In the genomic region with DNA sequence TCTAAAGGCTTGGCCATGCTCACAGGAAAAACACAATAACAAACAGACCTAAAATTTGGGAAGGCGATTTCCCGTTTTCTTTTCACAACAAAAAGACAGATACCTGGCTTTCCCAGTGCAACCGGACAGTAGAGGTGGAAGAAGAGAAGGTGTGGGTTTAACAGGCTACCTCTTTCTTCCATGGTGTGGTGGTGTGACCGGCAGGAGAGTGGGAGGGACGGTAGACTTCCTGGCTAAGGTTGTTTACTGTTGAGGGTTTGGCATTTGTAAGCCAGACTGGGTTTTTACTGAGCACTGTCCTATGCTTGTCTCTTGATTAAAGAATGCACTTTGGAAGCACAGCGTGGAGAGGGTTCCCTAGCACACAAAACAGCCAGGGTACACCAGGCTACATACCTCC, we compare ENCODE assay signal across 10 mouse cellular contexts. TPM values are rescaled to one million over a fixed set of nuclear protein-coding genes. Genes with fewer than 3 reads are reported as not detected.
A peak's percentile ranks its signal among the peaks of the same experiment; 100 is the strongest.
DNase-seq lines count a peak whose midpoint lies in the region; ATAC-seq and TF ChIP-seq lines count a peak whose summit lies in the region.
"Had no signal": no experiment of that assay in that cellular context is flagged by ENCODE, and none has a peak within 500 bp of the region (broad histone marks: within the 10 kb centered on the region; RNA-seq: fewer than 3 reads in every experiment).

No protein-coding gene starts in this region.

- no peak for ATAC-seq in kidney, postnatal 0 days (replicated peaks; ENCODE audit: low FRiP score, low read depth)
- no peak for ATAC-seq in embryonic facial prominence, embryonic 11.5 days (replicated peaks; ENCODE audit: insufficient number of reproducible peaks, low FRiP score, low TSS enrichment, low read depth)
- peak; percentile 21; the same call in 1 of the 2 replicates for ATAC-seq in hindbrain, embryonic 16.5 days
- no peak for ATAC-seq in neural tube, embryonic 13.5 days (ENCODE audit: low read depth)

- peak overlapping the region; percentile 8; the same call in 1 of the 2 replicates for H3K4me3 ChIP-seq in kidney, postnatal 0 days (replicated peaks; ENCODE audit: low read depth, low read length)
- no peak overlapping the region for H3K4me3 ChIP-seq in kidney, adult 2 months (ENCODE audit: insufficient read depth, low read depth, low read length)
- no peak overlapping the region for H3K4me3 ChIP-seq in embryonic facial prominence, embryonic 11.5 days (ENCODE audit: low read depth, low read length)
- H3K4me3 ChIP-seq in hindbrain, embryonic 16.5 days (ENCODE audit: low read length), result 0 out of 2 replicates have a peak overlapping the region, but pooled peaks have one; percentile 5
- H3K4me3 ChIP-seq in neural tube, embryonic 13.5 days, result peak overlapping the region; percentile 28
- H3K4me3 ChIP-seq: limb, embryonic 12.5 days had no signal

- no peaks in the 10 kb centered on the region for H3K27me3 ChIP-seq in kidney, postnatal 0 days (ENCODE audit: insufficient read depth, low read length)
- H3K27me3 ChIP-seq in kidney, adult 2 months (replicated peaks; ENCODE audit: control insufficient read depth, insufficient read depth, low read length), result no peaks in the 10 kb centered on the region
- H3K27me3 ChIP-seq in embryonic facial prominence, embryonic 11.5 days (ENCODE audit: control insufficient read depth, insufficient read depth, low read length), result no peaks in the 10 kb centered on the region
- H3K27me3 ChIP-seq in hindbrain, embryonic 16.5 days (replicated peaks; ENCODE audit: control insufficient read depth, insufficient read depth, low read length), result no peaks in the 10 kb centered on the region
- H3K27me3 ChIP-seq in neural tube, embryonic 13.5 days, result no peaks in the 10 kb centered on the region
- H3K27me3 ChIP-seq: limb, embryonic 12.5 days had no signal

- H3K9me3 ChIP-seq in kidney, postnatal 0 days (replicated peaks; ENCODE audit: low read length), result no peaks in the 10 kb centered on the region
- no peaks in the 10 kb centered on the region for H3K9me3 ChIP-seq in embryonic facial prominence, embryonic 11.5 days (replicated peaks; ENCODE audit: control insufficient read depth, low read length)
- H3K9me3 ChIP-seq in hindbrain, embryonic 16.5 days (ENCODE audit: control insufficient read depth, low read length), result no peaks in the 10 kb centered on the region
- H3K9me3 ChIP-seq in neural tube, embryonic 13.5 days, result no peaks in the 10 kb centered on the region
- H3K9me3 ChIP-seq: limb, embryonic 12.5 days had no signal

- H3K4me1 ChIP-seq in kidney, postnatal 0 days (replicated peaks; ENCODE audit: insufficient read depth, low read length), result no peaks in the 10 kb centered on the region; the same call in 1 of the 2 replicates
- peaks cover 7% of the 10 kb centered on the region; the same call in 1 of the 2 replicates for H3K4me1 ChIP-seq in kidney, adult 2 months (ENCODE audit: control insufficient read depth, insufficient read depth, low read length)
- H3K4me1 ChIP-seq in embryonic facial prominence, embryonic 11.5 days (ENCODE audit: control insufficient read depth, insufficient read depth, low read length), result 0 out of 2 replicates have a peak, but pooled peaks cover 3% of the 10 kb centered on the region
- H3K4me1 ChIP-seq in hindbrain, embryonic 16.5 days (ENCODE audit: control insufficient read depth, insufficient read depth, low read depth, low read length), result peaks cover 4% of the 10 kb centered on the region
- peaks cover 23% of the 10 kb centered on the region for H3K4me1 ChIP-seq in neural tube, embryonic 13.5 days (replicated peaks)

- H3K9ac ChIP-seq in kidney, postnatal 0 days (ENCODE audit: low read depth, low read length), result 0 out of 2 replicates have a peak overlapping the region, but pooled peaks have one; percentile 1
- H3K9ac ChIP-seq in embryonic facial prominence, embryonic 11.5 days (replicated peaks; ENCODE audit: low read length), result peak overlapping the region; percentile 18; the same call in 1 of the 2 replicates
- H3K9ac ChIP-seq in hindbrain, embryonic 16.5 days (ENCODE audit: low read depth, low read length), result 0 out of 2 replicates have a peak overlapping the region, but pooled peaks have one; percentile 12
- H3K9ac ChIP-seq in neural tube, embryonic 13.5 days, result peak overlapping the region; percentile 61
- H3K9ac ChIP-seq: limb, embryonic 12.5 days had no signal

- H3K4me2 ChIP-seq in kidney, postnatal 0 days (ENCODE audit: low read length), result peak overlapping the region; percentile 50
- H3K4me2 ChIP-seq in embryonic facial prominence, embryonic 11.5 days (ENCODE audit: low read depth, low read length), result no peak overlapping the region
- peak overlapping the region; percentile 49 for H3K4me2 ChIP-seq in hindbrain, embryonic 16.5 days (ENCODE audit: low read length)
- peak overlapping the region; percentile 52 for H3K4me2 ChIP-seq in neural tube, embryonic 13.5 days

- H3K36me3 ChIP-seq in kidney, postnatal 0 days (ENCODE audit: insufficient read depth, low read length), result no peaks in the 10 kb centered on the region
- no peaks in the 10 kb centered on the region for H3K36me3 ChIP-seq in kidney, adult 2 months (ENCODE audit: control insufficient read depth, insufficient read depth, low read length)
- no peaks in the 10 kb centered on the region for H3K36me3 ChIP-seq in embryonic facial prominence, embryonic 11.5 days (replicated peaks; ENCODE audit: control insufficient read depth, insufficient read depth, low read depth, low read length)
- H3K36me3 ChIP-seq in hindbrain, embryonic 16.5 days (ENCODE audit: control insufficient read depth, insufficient read depth, low read length), result no peaks in the 10 kb centered on the region
- H3K36me3 ChIP-seq in neural tube, embryonic 13.5 days, result no peaks in the 10 kb centered on the region
- H3K36me3 ChIP-seq: limb, embryonic 12.5 days had no signal

- no peak for DNase-seq in kidney, postnatal 0 days (ENCODE audit: low spot score)
- no peak for DNase-seq in kidney, adult 2 months
- no peak for DNase-seq in embryonic facial prominence, embryonic 11.5 days (ENCODE audit: low spot score)
- no peak for DNase-seq in right cerebral cortex, postnatal 14 days
- DNase-seq in MN1 (ENCODE audit: low spot score), result no peak
- no peak for DNase-seq in kidney, adult 8-10 months
- DNase-seq: heart, postnatal 14 days had no signal

- no peak overlapping the region for H3K27ac ChIP-seq in kidney, postnatal 0 days
- H3K27ac ChIP-seq in kidney, adult 2 months (ENCODE audit: insufficient read depth, low read depth, low read length), result no peak overlapping the region
- no peak overlapping the region for H3K27ac ChIP-seq in embryonic facial prominence, embryonic 11.5 days (replicated peaks; ENCODE audit: low read depth, low read length)
- H3K27ac ChIP-seq in hindbrain, embryonic 16.5 days (ENCODE audit: low read depth, low read length), result 0 out of 2 replicates have a peak overlapping the region, but pooled peaks have one; percentile 31
- H3K27ac ChIP-seq in neural tube, embryonic 13.5 days (replicated peaks), result peak overlapping the region; percentile 54
- H3K27ac ChIP-seq: limb, embryonic 12.5 days had no signal

- no peak for TF ChIP-seq POLR2A in kidney, adult 2 months (IDR thresholded peaks at IDR 0.05; ENCODE audit: low read depth, low read length)

- 30% methylated on average over 6 of the region's 6 CpGs for WGBS in kidney, postnatal 0 days
- 47% methylated on average over 6 of the region's 6 CpGs for WGBS in kidney, adult 2 months
- 35% methylated on average over 6 of the region's 6 CpGs for WGBS in embryonic facial prominence, embryonic 11.5 days
- WGBS in hindbrain, embryonic 16.5 days, result 19% methylated on average over 6 of the region's 6 CpGs
- WGBS in neural tube, embryonic 13.5 days, result 28% methylated on average over 6 of the region's 6 CpGs

- TF ChIP-seq CTCF in kidney, postnatal 0 days (IDR thresholded peaks at IDR 0.05; ENCODE audit: low read depth), result no peak
- no peak for TF ChIP-seq CTCF in kidney, adult 2 months (conservative IDR thresholded peaks at IDR 0.05; ENCODE audit: insufficient read depth, insufficient read length, low read depth, low read length)

RNA-seq across cellular contexts. Expression of a gene that starts 45.9 kb away (rescaled TPM):
- polyA plus RNA-seq in kidney, postnatal 0 days (2015; fragmentation: Nextera tagmentation; extraction: Ambion mirVana), result 3.7 and 4.0 TPM in 2 replicates
- polyA plus RNA-seq in kidney, adult 2 months (2012; rRNA removed), result 7.0 and 8.2 TPM in 2 replicates
- 3.9 and 4.5 TPM in 2 replicates for polyA plus RNA-seq in embryonic facial prominence, embryonic 11.5 days (2014; fragmentation: Nextera tagmentation; extraction: Ambion mirVana)
- polyA plus RNA-seq in hindbrain, embryonic 16.5 days (2015; fragmentation: Nextera tagmentation; extraction: Ambion mirVana), result 0.92 and 1.0 TPM in 2 replicates
- 1.3 and 2.0 TPM in 2 replicates for polyA plus RNA-seq in neural tube, embryonic 13.5 days (2015; fragmentation: Nextera tagmentation; extraction: Ambion mirVana)

Comparison
In these comparisons a context has a peak if more than half of its experiments do, and no peak if none do; other contexts are left out.
1. H3K4me3 ChIP-seq: peak in kidney, postnatal 0 days (single experiment), hindbrain, embryonic 16.5 days (single experiment) and neural tube, embryonic 13.5 days (single experiment); none in kidney, adult 2 months (single experiment) and embryonic facial prominence, embryonic 11.5 days (single experiment).
2. H3K27ac ChIP-seq: peak in hindbrain, embryonic 16.5 days (single experiment) and neural tube, embryonic 13.5 days (single experiment); none in kidney, postnatal 0 days (single experiment), kidney, adult 2 months (single experiment) and embryonic facial prominence, embryonic 11.5 days (single experiment).
3. H3K9ac ChIP-seq: peak in every context shown above with its lines; median percentile 61 in neural tube, embryonic 13.5 days; 18 in embryonic facial prominence, embryonic 11.5 days; 12 in hindbrain, embryonic 16.5 days; 1 in kidney, postnatal 0 days.